Mouse (Mus musculus) splenic B cell, adult 2 months (primary cell): ENCODE data around the gene Fcrls.

ENCODE experiments used
- DNase-seq: peaks from one replicate; pipeline ENCODE4 v3.0.0-alpha.2; 2011; ENCODE audit warnings: low read depth, low spot score
- H3K27me3 ChIP-seq: 2 replicates; pipeline ENCODE4 v1.6.1; 2012; ENCODE audit warnings: mild to moderate bottlenecking, low read length, moderate library complexity, mixed read lengths; ENCODE audit not compliant: control insufficient read depth, poor library complexity, insufficient read depth, severe bottlenecking
- H3K36me3 ChIP-seq: 2 replicates; pipeline ENCODE4 v1.6.1; 2012; ENCODE audit warnings: mild to moderate bottlenecking, low read length, moderate library complexity, mixed read lengths; ENCODE audit not compliant: control insufficient read depth, poor library complexity, insufficient read depth, severe bottlenecking

The Fcrls gene

GRCm38 (mm10) chr3:87263436-87263835 is at the start of gene Fcrls:
Gene Fcrls, minus strand, starts transcription at chr3:87263738.
- Histone ChIP-seq H3K36me3 (no peaks in the 10 kb centered on the region), H3K27me3 (no peaks in the 10 kb centered on the region)
- no peak for DNase-seq

GRCm38 (mm10) chr3:87309922-87310321 is 46.4 kb upstream of the Fcrls start:
- H3K27me3 ChIP-seq: no peaks in the 10 kb centered on the region

GRCm38 (mm10) chr3:87299901-87300300 is 36.4 kb upstream of the Fcrls start:
- Histone ChIP-seq H3K36me3 (no peaks in the 10 kb centered on the region), H3K27me3 (no peaks in the 10 kb centered on the region; the same call in 1 of the 2 replicates)
- no peak for DNase-seq

More at GRCm38 (mm10) chr3:87309922-87310321, 46.4 kb upstream of the Fcrls start:
- H3K36me3 ChIP-seq: no peaks in the 10 kb centered on the region
- no peak for DNase-seq

- no peaks in the 10 kb centered on the region for H3K36me3 ChIP-seq
- peak; percentile 49 for DNase-seq
- no peaks in the 10 kb centered on the region for H3K27me3 ChIP-seq
Observed at GRCm38 (mm10) chr3:87274372-87274771, 10.8 kb upstream of the Fcrls start.

GRCm38 (mm10) chr3:87266581-87266980 is 3.0 kb upstream of the Fcrls start:
- no peaks in the 10 kb centered on the region for H3K27me3 ChIP-seq
- DNase-seq: no peak
- no peaks in the 10 kb centered on the region for H3K36me3 ChIP-seq

- no peak for DNase-seq
- Histone ChIP-seq H3K27me3 (no peaks in the 10 kb centered on the region), H3K36me3 (no peaks in the 10 kb centered on the region)
Observed at GRCm38 (mm10) chr3:87255239-87255638, 8.3 kb downstream of the Fcrls start.

- H3K36me3 ChIP-seq: no peaks in the 10 kb centered on the region
- no peaks in the 10 kb centered on the region for H3K27me3 ChIP-seq
- no peak for DNase-seq
Observed at GRCm38 (mm10) chr3:87249571-87249970, 14.0 kb downstream of the Fcrls start.

- H3K27me3 ChIP-seq: no peaks in the 10 kb centered on the region; the same call in 1 of the 2 replicates
- DNase-seq: no peak
Observed at GRCm38 (mm10) chr3:87247292-87247691, 16.2 kb downstream of the Fcrls start.

GRCm38 (mm10) chr3:87243654-87244053 is 19.9 kb downstream of the Fcrls start:
- peak; percentile 75 for DNase-seq
- no peaks in the 10 kb centered on the region; the same call in 1 of the 2 replicates for H3K27me3 ChIP-seq
- no peaks in the 10 kb centered on the region for H3K36me3 ChIP-seq

More at GRCm38 (mm10) chr3:87247292-87247691, 16.2 kb downstream of the Fcrls start:
- no peaks in the 10 kb centered on the region for H3K36me3 ChIP-seq

GRCm38 (mm10) chr3:87240909-87241308 is 22.6 kb downstream of the Fcrls start:
- Histone ChIP-seq H3K36me3 (no peaks in the 10 kb centered on the region), H3K27me3 (no peaks in the 10 kb centered on the region; the same call in 1 of the 2 replicates)
- DNase-seq: no peak

- no peak for DNase-seq
- Histone ChIP-seq H3K27me3 (no peaks in the 10 kb centered on the region), H3K36me3 (no peaks in the 10 kb centered on the region)
Observed at GRCm38 (mm10) chr3:87223636-87224035, 39.9 kb downstream of the Fcrls start.

- DNase-seq: no peak
- Histone ChIP-seq H3K36me3 (no peaks in the 10 kb centered on the region), H3K27me3 (no peaks in the 10 kb centered on the region)
Observed at GRCm38 (mm10) chr3:87222346-87222745, 41.2 kb downstream of the Fcrls start.

- Histone ChIP-seq H3K27me3 (no peaks in the 10 kb centered on the region), H3K36me3 (no peaks in the 10 kb centered on the region)
- DNase-seq: no peak
Observed at GRCm38 (mm10) chr3:87215176-87215575, 48.4 kb downstream of the Fcrls start.

GRCm38 (mm10) chr3:87214221-87214864 is 49.2 kb downstream of the Fcrls start:
- Histone ChIP-seq H3K36me3 (no peaks in the 10 kb centered on the region), H3K27me3 (no peaks in the 10 kb centered on the region)
- DNase-seq: peak; percentile 3

- H3K36me3 ChIP-seq: no peaks in the 10 kb centered on the region
- DNase-seq: no peak
- H3K27me3 ChIP-seq: no peaks in the 10 kb centered on the region
Observed at GRCm38 (mm10) chr3:87206336-87207075, 57.0 kb downstream of the Fcrls start.
